Mouse (Mus musculus) E14TG2a.4 (cell line): ENCODE results near the gene Timmdc1.

Experiments used
- H3K27me3 ChIP-seq: 2 replicates; pipeline ENCODE4 v1.6.1; 2014; ENCODE audit warnings: low read length, control low read depth; ENCODE audit not compliant: insufficient read depth
- H3K36me3 ChIP-seq: 2 replicates; pipeline ENCODE4 v1.6.1; 2014; ENCODE audit warnings: low read length, control low read depth; ENCODE audit not compliant: insufficient read depth
- H3K4me1 ChIP-seq: replicated peaks from 2 replicates; pipeline ENCODE4 v1.6.1; 2014; ENCODE audit warnings: low read depth, low read length, control low read depth
- H3K4me3 ChIP-seq: replicated peaks from 2 replicates; pipeline ENCODE4 v1.5.1; 2014; ENCODE audit warnings: mild to moderate bottlenecking, low read length
- H3K9me3 ChIP-seq: 2 replicates; pipeline ENCODE4 v1.6.1; 2014; ENCODE audit warnings: low read length, control low read depth
- CTCF ChIP-seq: conservative IDR thresholded peaks from 2 replicates; pipeline ENCODE4 v1.5.1; 2014; ENCODE audit warnings: low read length
- NANOG ChIP-seq: IDR thresholded peaks from 2 replicates; pipeline ENCODE4 v1.6.1; 2014; ENCODE audit warnings: borderline replicate concordance, low read length, mixed read lengths
- POU5F1 ChIP-seq: IDR thresholded peaks from 2 replicates; pipeline ENCODE4 v1.6.1; 2014; ENCODE audit warnings: low read length, borderline replicate concordance

Timmdc1 gene

GRCm38 (mm10) chr16:38522129-38523084 is at the start of gene Timmdc1:
Timmdc1 (minus strand) TSS chr16:38522663.
- Histone ChIP-seq H3K4me1 (peaks cover 24% of the 10 kb centered on the region), H3K9me3 (no peaks in the 10 kb centered on the region), H3K36me3 (peaks cover 50% of the 10 kb centered on the region), H3K27me3 (no peaks in the 10 kb centered on the region), H3K4me3 (peak within 1 kb of the TSS; percentile 94)
- no peak for TF ChIP-seq NANOG
- TF ChIP-seq POU5F1 = no peak
- TF ChIP-seq CTCF = no peak

- Histone ChIP-seq H3K36me3 (peaks cover 82% of the 10 kb centered on the region), H3K4me1 (peaks cover 3% of the 10 kb centered on the region; the same call in 1 of the 2 replicates), H3K9me3 (no peaks in the 10 kb centered on the region), H3K4me3 (no peak overlapping the region), H3K27me3 (no peaks in the 10 kb centered on the region)
- TF ChIP-seq CTCF = no peak
- no peak for TF ChIP-seq NANOG
- TF ChIP-seq POU5F1 = no peak
Measured at GRCm38 (mm10) chr16:38571481-38571880, 49.0 kb upstream of the Timmdc1 start.

- Histone ChIP-seq H3K27me3 (no peaks in the 10 kb centered on the region), H3K4me1 (peaks cover 29% of the 10 kb centered on the region), H3K4me3 (no peak overlapping the region), H3K9me3 (no peaks in the 10 kb centered on the region), H3K36me3 (peaks cover 85% of the 10 kb centered on the region)
- TF ChIP-seq NANOG (no peak), CTCF (no peak), POU5F1 (no peak)
Measured at GRCm38 (mm10) chr16:38568192-38568591, 45.7 kb upstream of the Timmdc1 start.

- H3K4me1 ChIP-seq = peaks cover 56% of the 10 kb centered on the region
- H3K36me3 ChIP-seq = peaks cover 45% of the 10 kb centered on the region
- TF ChIP-seq CTCF = no peak
- no peak for TF ChIP-seq NANOG
- no peaks in the 10 kb centered on the region for H3K27me3 ChIP-seq
- no peaks in the 10 kb centered on the region for H3K9me3 ChIP-seq
- H3K4me3 ChIP-seq = peak overlapping the region; percentile 96
Measured at GRCm38 (mm10) chr16:38563516-38563915, 41.1 kb upstream of the Timmdc1 start.

GRCm38 (mm10) chr16:38562968-38563327 is 40.5 kb upstream of the Timmdc1 start:
- no peak for TF ChIP-seq POU5F1
- TF ChIP-seq NANOG = no peak
- no peak for TF ChIP-seq CTCF
- Histone ChIP-seq H3K4me3 (peak overlapping the region; percentile 96), H3K27me3 (no peaks in the 10 kb centered on the region), H3K36me3 (peaks cover 40% of the 10 kb centered on the region), H3K9me3 (no peaks in the 10 kb centered on the region), H3K4me1 (peaks cover 56% of the 10 kb centered on the region)

GRCm38 (mm10) chr16:38562131-38562967 is 39.9 kb upstream of the Timmdc1 start:
- peaks cover 34% of the 10 kb centered on the region for H3K36me3 ChIP-seq
- H3K27me3 ChIP-seq = no peaks in the 10 kb centered on the region
- peaks cover 55% of the 10 kb centered on the region for H3K4me1 ChIP-seq
- no peaks in the 10 kb centered on the region for H3K9me3 ChIP-seq
- H3K4me3 ChIP-seq = peak overlapping the region; percentile 96
- TF ChIP-seq CTCF (no peak), POU5F1 (peak; percentile 86; the same call in 1 of the 2 replicates)

- H3K36me3 ChIP-seq = no peaks in the 10 kb centered on the region
- H3K9me3 ChIP-seq = no peaks in the 10 kb centered on the region
- no peak for TF ChIP-seq CTCF
- TF ChIP-seq NANOG = no peak
- TF ChIP-seq POU5F1 = no peak
- peaks cover 43% of the 10 kb centered on the region for H3K4me1 ChIP-seq
- no peaks in the 10 kb centered on the region for H3K27me3 ChIP-seq
- H3K4me3 ChIP-seq = peak within 1 kb of the TSS; percentile 73
Measured at GRCm38 (mm10) chr16:38558221-38558748, 35.8 kb upstream of the Timmdc1 start, which contains the start of gene Tmem39a. Tmem39a (plus strand) TSS chr16:38558698.

GRCm38 (mm10) chr16:38555988-38556387 is 33.5 kb upstream of the Timmdc1 start:
- H3K4me1 ChIP-seq = peaks cover 40% of the 10 kb centered on the region
- H3K27me3 ChIP-seq = no peaks in the 10 kb centered on the region
- no peak for TF ChIP-seq NANOG
- no peak for TF ChIP-seq CTCF
- no peak for TF ChIP-seq POU5F1
- H3K9me3 ChIP-seq = no peaks in the 10 kb centered on the region
- H3K4me3 ChIP-seq = peak overlapping the region; percentile 26; the same call in 1 of the 2 replicates
- no peaks in the 10 kb centered on the region for H3K36me3 ChIP-seq
